Comparison of ENCODE assay signal across 17 mouse cellular contexts in the genomic region with DNA sequence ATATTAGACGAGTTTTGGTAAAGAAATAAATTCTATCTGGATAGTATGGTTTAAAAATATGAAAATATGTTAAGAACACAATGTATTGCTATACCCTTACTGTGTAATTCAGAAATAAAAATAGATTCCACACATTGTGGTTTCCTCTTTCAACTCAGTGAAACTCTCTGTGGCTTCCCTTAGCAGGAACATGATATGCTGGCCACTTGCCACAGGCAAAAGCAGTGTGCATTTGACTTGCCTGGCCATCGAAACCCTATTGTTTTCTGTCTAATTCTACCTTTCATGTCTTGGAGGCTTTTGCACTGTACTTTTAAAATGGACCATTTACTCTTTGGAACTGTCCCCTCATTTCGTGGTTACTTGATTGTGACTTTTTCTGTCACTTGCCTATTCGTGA.
A peak's percentile ranks its signal among the peaks of the same experiment; 100 is the strongest.
DNase-seq lines count a peak whose midpoint lies in the region; ATAC-seq and TF ChIP-seq lines count a peak whose summit lies in the region.
"Had no signal": no experiment of that assay in that cellular context is flagged by ENCODE, and none has a peak within 500 bp of the region (broad histone marks: within the 10 kb centered on the region; RNA-seq: fewer than 3 reads in every experiment).

No protein-coding gene starts in this region.

- no peaks in the 10 kb centered on the region for H3K4me1 ChIP-seq in stomach, postnatal 0 days (replicated peaks; ENCODE audit: control insufficient read depth, insufficient read depth)
- H3K4me1 ChIP-seq in midbrain, embryonic 10.5 days = no peaks in the 10 kb centered on the region
- H3K4me1 ChIP-seq: embryonic facial prominence, embryonic 12.5 days; forebrain, embryonic 13.5 days; limb, embryonic 12.5 days; lung, embryonic 15.5 days had no signal

- no peak overlapping the region for H3K4me2 ChIP-seq in stomach, postnatal 0 days (replicated peaks; ENCODE audit: low read depth)
- H3K4me2 ChIP-seq: embryonic facial prominence, embryonic 12.5 days; forebrain, embryonic 13.5 days; heart, embryonic 15.5 days; limb, embryonic 12.5 days; lung, embryonic 15.5 days had no signal

- intact Hi-C loops in gastrocnemius, adult 2 months (cut with DNase I) = no loop called here

- no peak for ATAC-seq in stomach, postnatal 0 days (ENCODE audit: low FRiP score, low TSS enrichment)
- ATAC-seq: forebrain, embryonic 13.5 days; hindbrain, embryonic 16.5 days had no signal

- TF ChIP-seq CTCF in gastrocnemius, adult 2 months (IDR thresholded peaks at IDR 0.05) = no peak
- no peak for TF ChIP-seq CTCF in stomach, postnatal 0 days (IDR thresholded peaks at IDR 0.05; ENCODE audit: low read depth)

- no peak overlapping the region for H3K9ac ChIP-seq in stomach, postnatal 0 days (ENCODE audit: low read length)
- H3K9ac ChIP-seq: embryonic facial prominence, embryonic 12.5 days; forebrain, embryonic 13.5 days; heart, embryonic 15.5 days; limb, embryonic 12.5 days; lung, embryonic 15.5 days had no signal

- no peak for TF ChIP-seq EP300 in stomach, postnatal 0 days (optimal IDR thresholded peaks at IDR 0.05)

- no peak overlapping the region for H3K4me3 ChIP-seq in gastrocnemius, adult 2 months
- no peak overlapping the region for H3K4me3 ChIP-seq in stomach, postnatal 0 days (ENCODE audit: low read depth, low read length)
- no peak overlapping the region for H3K4me3 ChIP-seq in midbrain, embryonic 10.5 days
- H3K4me3 ChIP-seq: embryonic facial prominence, embryonic 12.5 days; forebrain, embryonic 13.5 days; heart, embryonic 15.5 days; limb, embryonic 12.5 days; lung, embryonic 15.5 days had no signal

- H3K27ac ChIP-seq in gastrocnemius, adult 2 months = no peak overlapping the region
- no peak overlapping the region for H3K27ac ChIP-seq in stomach, postnatal 0 days (replicated peaks)
- H3K27ac ChIP-seq in midbrain, embryonic 10.5 days (replicated peaks) = no peak overlapping the region
- H3K27ac ChIP-seq: embryonic facial prominence, embryonic 12.5 days; forebrain, embryonic 13.5 days; heart, embryonic 15.5 days; kidney, postnatal 0 days; limb, embryonic 12.5 days; lung, embryonic 15.5 days had no signal

- no peaks in the 10 kb centered on the region for H3K27me3 ChIP-seq in splenic B cell, adult 2 months (ENCODE audit: control insufficient read depth, insufficient read depth, low read length, poor library complexity, severe bottlenecking)
- H3K27me3 ChIP-seq in stomach, postnatal 0 days (ENCODE audit: control insufficient read depth, insufficient read depth, low read length) = no peaks in the 10 kb centered on the region
- no peaks in the 10 kb centered on the region for H3K27me3 ChIP-seq in midbrain, embryonic 10.5 days (ENCODE audit: low read depth, poor library complexity, severe bottlenecking)
- H3K27me3 ChIP-seq: embryonic facial prominence, embryonic 12.5 days; forebrain, embryonic 13.5 days; heart, embryonic 15.5 days; limb, embryonic 12.5 days; lung, embryonic 15.5 days had no signal

- H3K9me3 ChIP-seq in stomach, postnatal 0 days (ENCODE audit: control insufficient read depth, low read length) = no peaks in the 10 kb centered on the region
- H3K9me3 ChIP-seq in midbrain, embryonic 10.5 days (replicated peaks) = 0 out of 2 replicates have a peak, but pooled peaks cover 3% of the 10 kb centered on the region
- H3K9me3 ChIP-seq: embryonic facial prominence, embryonic 12.5 days; forebrain, embryonic 13.5 days; heart, embryonic 15.5 days; lung, embryonic 15.5 days had no signal

- peak; percentile 23 for DNase-seq in gastrocnemius, adult 2 months
- DNase-seq in gastrocnemius, postnatal 10 days = no peak
- peak; percentile 33 for DNase-seq in lung, postnatal 36 days
- DNase-seq in lung, adult 18-20 months = no peak
- peak; percentile 32 for DNase-seq in induced T-regulatory cell, adult 2 months (ENCODE audit: low read depth)
- peak; percentile 48 for DNase-seq in splenic B cell, adult 2 months (ENCODE audit: low read depth, low spot score)
- no peak for DNase-seq in stomach, postnatal 0 days (ENCODE audit: low spot score)
- DNase-seq in midbrain, embryonic 10.5 days (ENCODE audit: low spot score) = no peak
- DNase-seq: cerebellum, postnatal 14 days; right cerebral cortex, postnatal 14 days had no signal

- no peaks in the 10 kb centered on the region for H3K36me3 ChIP-seq in splenic B cell, adult 2 months (ENCODE audit: control insufficient read depth, insufficient read depth, low read length, poor library complexity, severe bottlenecking)
- H3K36me3 ChIP-seq in stomach, postnatal 0 days (ENCODE audit: control insufficient read depth, insufficient read depth, low read length) = no peaks in the 10 kb centered on the region
- H3K36me3 ChIP-seq in midbrain, embryonic 10.5 days = no peaks in the 10 kb centered on the region
- H3K36me3 ChIP-seq: embryonic facial prominence, embryonic 12.5 days; heart, embryonic 15.5 days; limb, embryonic 12.5 days; lung, embryonic 15.5 days had no signal

- WGBS in stomach, postnatal 0 days = 73% methylated on average over 4 of the region's 4 CpGs
- 89% methylated on average over 4 of the region's 4 CpGs for WGBS in midbrain, embryonic 10.5 days

Comparison
In these comparisons a context has a peak if more than half of its experiments do, and no peak if none do; other contexts are left out.
1. DNase-seq: peak in gastrocnemius, adult 2 months (single experiment), lung, postnatal 36 days (single experiment), induced T-regulatory cell, adult 2 months (single experiment) and splenic B cell, adult 2 months (single experiment); none in gastrocnemius, postnatal 10 days (single experiment), lung, adult 18-20 months (0 of 2), stomach, postnatal 0 days (single experiment) and midbrain, embryonic 10.5 days (single experiment).